Mouse (Mus musculus) adrenal gland, postnatal 4 days (tissue): ENCODE data around the gene Gpr19. TPM values are rescaled to one million over a fixed set of nuclear protein-coding genes. Genes with fewer than 3 reads are reported as not detected.

ENCODE experiments used
- DNase-seq, 2 experiments: peaks; one replicate each; pipeline ENCODE4 v3.0.0; 2021 to 2022; ENCODE audit warnings: low spot score in 2 of 2, mixed read lengths in 2 of 2
- total RNA-seq, 2 experiments: library from RNA; stranded (reverse); gene quantifications; 2 replicates each; pipeline ENCODE4 v1.2.3; 2021

Gpr19 gene
- total RNA-seq, 2 experiments from 2014 or later: 13.6 to 16.4 TPM

DNA sequence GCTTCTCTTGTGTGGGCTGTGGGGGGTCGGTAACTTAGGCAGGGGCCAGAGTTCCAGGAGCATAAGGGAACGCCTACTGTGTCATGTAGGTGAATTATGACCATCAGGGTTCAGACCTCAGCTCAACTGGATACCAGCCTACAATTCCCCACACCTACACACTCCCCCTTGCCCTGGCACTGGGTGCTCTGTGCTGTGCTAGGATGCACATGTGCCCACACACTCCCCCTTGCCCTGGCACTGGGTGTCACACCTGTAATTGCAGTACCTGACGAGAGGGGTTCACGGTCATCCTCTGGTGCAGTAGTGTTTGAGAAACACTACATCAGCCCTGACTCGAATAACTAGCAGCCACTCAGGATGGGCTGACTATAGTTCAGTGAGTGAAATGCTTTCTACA, 43.6 kb downstream of the Gpr19 start:
- DNase-seq: no peak

DNA sequence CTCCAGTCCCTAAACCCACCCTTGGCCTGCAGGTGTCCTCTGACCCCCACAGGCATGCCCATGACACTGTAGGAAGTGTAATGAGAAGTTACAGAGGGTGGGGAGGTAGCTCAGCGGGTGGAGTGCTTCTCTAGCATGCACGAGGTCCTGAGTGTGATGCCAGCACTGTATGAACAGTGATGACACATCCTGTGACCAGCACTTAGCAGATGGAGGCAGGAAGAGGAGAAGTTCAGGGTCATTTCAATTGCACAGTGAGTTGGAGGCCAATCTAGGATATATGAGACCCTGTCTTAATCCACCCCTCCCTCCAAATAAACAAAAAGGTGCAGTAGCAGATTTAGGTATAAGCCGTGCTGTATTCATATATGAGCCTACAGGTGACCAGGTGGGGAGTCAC, 48.4 kb downstream of the Gpr19 start:
- no peak for DNase-seq

DNA sequence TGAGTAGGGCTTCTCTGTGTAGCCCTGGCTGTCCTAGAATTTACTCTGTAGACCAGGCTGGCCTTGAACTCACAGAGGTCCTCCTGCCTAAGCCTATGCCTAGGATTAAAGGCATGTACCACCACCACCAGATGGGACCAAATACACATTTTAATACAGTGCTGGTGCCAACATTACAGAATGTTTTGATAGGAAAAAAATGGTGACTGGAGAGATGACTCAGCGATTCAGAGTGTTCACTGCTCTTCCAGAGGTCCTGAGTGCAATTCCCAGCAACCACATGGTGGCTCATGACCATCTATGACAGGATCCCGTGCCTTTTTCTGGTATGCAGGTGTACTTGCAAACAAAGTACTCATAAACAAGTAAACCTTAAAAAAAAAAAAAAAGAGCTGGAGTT, 48.9 kb downstream of the Gpr19 start:
- DNase-seq: no peak

DNA sequence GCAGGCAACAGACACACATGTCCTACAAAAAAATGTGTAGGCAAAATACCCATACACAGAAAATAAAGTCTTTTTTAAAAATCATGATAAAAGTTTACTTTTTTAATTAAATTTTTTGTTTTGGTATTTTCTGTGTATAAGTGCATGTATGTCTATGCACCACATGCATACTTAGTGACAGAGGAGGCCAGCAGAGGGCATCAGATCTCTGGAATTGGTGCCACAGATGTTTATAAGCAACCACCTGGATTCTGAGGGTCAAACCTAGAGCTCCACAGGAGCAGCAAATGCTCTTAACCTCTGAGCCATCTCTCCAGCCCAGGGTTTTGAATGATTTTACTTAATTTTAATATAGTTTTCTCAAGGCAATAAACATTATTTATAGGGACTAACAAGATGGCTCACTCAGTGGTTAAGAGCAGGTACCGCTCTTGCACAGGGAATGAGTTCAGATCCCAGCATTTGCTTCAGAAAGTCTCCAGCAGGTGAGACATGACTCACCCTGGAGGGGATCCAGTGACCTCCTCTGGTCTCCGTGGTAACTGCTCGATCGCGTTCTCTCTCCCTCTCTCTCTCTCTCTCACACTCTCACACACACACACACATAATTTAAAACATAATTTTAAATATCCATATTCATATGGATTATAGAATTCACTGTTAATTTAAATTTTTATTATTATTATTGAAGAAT, 50.0 kb downstream of the Gpr19 start:
- DNase-seq: no peak

DNA sequence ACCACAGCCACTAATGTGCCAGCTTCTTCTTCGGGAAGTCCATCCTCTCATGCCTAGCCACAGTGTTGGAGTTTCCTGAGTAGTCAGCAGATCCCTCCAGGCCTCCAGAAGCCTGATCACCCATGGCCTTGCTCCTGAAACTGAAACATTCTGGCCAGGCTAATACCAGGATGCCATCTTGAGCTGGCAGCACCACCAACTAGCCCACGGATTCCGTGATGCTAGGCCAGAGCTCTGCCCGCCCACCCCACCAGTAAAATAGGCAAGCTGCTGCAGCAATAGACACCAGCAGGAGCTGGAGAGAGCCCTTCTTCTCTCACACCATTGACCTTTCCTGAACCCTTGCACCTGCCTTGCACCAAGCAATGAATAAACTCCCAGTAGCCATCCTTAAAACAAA, 50.8 kb downstream of the Gpr19 start:
- DNase-seq: no peak

DNA sequence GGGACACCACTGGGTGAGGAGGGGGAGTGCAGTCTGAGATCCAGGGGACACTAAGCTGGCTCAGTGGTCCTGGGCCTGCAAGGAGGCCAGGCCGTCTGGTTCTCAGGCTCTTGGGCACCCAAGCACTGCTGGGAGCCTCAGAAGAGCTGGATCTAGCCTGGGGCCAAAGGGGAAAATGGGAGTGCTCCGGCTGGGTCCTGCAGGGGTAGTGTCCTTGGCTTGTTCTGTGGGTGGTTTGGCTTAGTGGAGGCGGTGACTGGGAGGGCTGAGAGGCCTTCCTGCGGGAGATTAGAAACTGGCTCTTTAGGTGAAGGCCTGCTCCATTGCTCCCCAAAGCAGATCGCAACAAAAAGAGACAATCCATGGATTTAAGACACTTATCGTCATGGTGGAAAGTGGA, 52.1 kb downstream of the Gpr19 start:
- no peak for DNase-seq

DNA sequence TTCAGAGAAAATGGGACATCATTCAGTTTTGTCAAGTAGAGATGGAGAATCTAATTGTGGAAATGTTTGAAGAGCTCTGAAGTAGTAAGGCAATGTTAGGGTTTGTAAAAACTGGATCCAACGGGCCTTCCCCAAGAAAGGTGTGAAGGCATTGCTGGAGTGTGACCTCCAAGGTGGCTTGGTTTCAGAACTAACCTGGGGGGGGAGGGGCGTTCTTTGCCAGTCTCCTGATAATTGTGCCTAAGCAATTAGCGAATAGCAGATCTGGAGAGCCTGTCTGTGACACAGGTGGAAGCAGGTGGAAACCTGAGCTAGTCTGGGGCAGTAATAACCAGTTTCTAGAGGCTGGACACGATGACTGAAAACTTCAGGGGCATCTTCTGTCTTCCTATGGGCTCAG, 52.7 kb downstream of the Gpr19 start:
- DNase-seq: no peak

DNA sequence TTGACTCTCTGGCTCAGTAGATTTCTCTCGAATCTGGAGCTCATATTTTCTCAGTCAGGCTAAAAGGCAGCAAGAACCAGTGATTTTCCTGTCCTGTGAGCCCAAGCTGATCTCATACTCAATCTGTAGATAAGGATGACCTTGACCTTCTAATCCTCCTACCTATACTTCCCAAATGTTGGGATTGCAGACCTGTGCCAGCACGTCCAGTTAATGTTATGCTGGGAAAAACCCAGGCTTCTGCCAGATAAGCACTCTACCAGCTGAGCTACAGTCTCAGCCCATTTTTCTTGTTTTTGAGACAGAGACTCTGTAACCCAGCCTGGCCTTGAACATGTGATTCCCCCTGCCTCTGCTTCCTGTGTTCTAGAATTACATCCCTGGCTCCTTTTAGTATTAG, 58.0 kb downstream of the Gpr19 start:
- DNase-seq: no peak

DNA sequence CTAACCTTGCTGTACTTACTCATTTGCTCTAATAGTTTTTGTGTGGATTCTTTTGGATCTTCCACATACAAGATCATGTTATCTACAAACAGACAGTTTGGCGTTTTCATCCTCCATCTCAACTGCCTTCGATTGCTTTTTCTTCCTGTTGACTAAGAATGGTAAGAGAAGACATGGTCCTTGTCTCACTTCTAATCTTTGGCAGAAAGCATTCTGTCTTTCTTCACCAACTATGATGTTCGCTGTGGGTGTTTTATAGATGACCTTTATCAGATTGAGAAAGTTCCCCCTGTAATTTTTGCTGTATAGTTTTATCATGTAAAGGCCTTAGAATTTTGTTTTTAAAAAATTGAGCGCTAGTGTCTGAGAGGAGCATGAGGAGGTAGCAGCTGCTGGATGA, 60.3 kb downstream of the Gpr19 start:
- DNase-seq: no peak

DNA sequence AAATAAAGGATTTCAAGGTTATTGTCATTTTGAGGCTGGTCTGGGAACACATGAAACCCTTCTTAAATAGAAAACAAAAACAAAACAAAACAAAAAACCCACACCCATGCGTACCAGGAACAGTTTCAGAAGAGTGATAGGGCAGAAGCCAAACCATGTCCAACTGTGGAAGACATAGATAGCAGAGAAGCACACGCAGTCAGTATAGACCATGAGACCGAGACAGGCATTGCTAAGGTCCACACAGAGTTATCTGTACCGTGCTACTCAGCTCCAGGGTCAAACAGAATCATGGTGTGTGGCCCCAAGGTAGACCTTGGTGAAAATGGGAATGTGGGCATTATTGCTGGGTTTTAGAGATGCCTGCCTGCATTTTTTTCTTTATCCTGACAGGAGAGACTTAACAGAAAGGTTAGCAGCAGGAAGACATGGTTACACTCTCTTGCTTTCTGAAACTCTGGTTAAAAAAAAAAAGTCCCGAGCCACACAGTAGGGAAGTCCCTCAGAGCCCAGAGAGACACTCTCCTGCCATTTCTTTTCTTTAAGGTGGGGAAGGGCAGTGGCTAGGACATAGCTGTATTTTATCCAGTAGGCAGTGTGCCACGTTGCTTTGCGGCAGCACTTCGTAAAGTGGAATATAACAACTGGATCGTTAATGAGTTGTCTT, 63.7 kb downstream of the Gpr19 start:
- no peak for DNase-seq

DNA sequence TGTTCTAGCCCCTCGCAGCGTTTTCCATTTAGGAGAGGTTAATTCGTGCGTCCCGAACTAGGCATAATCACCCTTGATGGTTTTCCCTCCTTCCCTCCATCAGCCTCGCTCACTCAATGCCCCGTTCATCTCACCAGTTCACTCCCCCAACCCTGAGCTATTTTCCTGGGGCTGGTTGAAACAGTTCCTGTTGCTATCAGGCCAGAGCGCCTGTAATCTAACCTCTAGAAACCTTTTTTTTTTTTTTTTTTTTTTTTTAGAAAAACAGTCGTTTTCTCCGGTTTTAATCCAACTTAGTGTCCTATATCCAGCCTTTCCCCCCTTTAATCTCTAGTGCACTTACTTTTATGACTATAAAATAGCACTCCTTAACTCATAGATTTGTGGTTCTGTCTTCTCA, 67.6 kb downstream of the Gpr19 start:
- DNase-seq: no peak

DNA sequence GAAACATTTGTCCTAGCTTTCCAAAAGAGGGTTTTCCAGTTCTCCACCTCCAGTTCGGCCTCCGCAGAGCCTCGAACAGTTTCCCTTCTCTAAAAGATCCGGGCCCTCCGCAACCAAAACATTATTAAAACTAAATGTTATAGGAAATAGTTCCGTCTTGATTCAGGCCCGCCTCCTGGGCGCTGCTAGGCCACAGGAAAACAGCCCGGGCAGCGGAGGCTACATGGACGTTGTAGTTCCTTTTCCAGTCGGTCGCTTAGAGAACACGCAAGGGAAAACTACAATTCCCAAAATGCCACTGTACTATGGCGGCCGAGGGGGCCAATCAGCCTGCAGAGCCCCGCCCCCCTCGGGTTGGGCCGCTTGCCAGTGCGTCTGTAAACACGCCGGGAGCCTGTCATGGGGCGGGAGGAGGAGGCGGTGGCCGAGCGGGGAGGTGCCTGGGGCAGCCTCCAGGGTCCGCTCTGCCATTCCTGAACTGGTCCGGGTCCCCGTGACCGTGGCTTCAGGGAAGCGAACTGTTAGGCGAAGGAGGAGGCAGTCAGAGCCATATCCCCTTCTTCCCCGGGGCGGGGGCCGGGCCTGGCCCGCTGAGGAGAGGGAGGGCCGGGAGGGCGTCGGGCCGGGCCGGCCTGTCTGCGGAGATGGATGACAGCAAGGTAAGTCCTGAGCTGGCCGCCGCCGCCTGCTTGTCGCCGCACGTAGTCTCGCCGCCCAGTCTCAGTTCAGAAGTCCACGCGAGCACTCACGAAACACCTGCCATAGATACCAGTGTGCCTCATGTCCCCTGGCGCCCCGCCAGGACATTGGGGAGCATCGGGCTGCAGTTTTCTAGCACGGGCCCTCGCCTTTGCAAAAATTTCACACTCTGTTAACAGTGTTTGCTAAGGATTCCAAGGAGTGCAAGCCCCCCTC, 68.3 kb downstream of the Gpr19 start, which contains the start of gene Crebl2:
Crebl2 (plus strand) TSS at position 369 of the 915 bp plus-strand sequence.
- DNase-seq: peak; percentile 98 to 99

DNA sequence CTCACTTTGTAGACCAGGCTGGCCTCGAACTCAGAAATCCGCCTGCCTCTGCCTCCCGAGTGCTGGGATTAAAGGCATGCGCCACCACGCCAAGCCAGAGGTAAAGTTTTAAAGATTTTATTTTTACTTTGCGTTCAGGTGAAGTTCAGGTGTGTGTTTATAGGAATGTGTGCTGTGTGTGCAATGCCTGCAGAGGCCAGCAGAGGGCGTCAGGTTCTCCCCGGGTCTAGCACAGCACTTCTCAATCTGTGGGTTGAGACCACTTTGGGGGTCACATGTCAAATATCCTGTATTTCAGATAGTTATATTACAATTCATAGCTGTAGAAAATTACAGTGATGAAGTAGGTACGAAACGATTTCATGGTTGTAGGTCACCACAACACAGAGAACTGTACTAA, 75.5 kb downstream of the Gpr19 start:
- no peak for DNase-seq

DNA sequence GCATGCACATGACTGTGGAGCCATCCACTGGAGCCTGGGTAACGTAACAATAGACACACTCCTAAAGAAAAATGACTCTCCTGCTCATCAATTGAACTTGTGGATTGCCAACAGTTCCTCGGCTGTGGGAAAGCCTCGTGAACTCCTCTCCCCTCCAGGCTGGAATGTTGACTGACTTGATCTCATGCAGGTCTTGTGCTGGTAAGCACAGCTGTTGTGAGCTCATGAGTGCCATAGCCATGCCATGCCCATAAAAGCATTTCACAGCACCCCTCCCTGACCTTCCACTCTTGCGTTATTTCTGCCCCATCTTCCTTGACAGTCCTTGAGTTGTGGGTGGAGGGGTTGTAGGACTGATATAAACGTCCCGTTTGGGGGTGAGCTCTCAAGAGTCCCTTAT, 78.0 kb downstream of the Gpr19 start:
- no peak for DNase-seq

DNA sequence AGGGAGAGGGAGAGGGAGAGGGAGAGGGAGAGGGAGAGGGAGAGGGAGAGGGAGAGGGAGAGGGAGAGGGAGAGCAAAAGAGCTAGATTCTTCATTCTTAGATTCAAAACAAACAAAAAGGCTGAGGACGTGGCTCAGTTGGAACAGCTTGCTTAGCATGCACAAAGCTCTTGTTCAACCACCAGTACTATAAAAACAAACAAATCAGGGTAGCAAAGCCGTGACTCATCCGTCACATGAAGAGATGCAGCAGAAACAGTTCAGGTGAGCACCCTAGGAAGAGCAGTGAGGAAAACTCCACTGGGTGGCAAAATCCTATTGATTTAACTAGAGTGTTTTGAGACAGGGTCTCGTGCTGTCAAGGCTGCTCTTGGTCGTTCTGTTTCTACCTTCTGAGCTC, 78.6 kb downstream of the Gpr19 start:
- no peak for DNase-seq

Other genes with a start within 250 kb of the Gpr19 start
- 10 to 100 TPM; 23.9 to 25.5 TPM for gene Dusp16, start 106.0 kb downstream of the Gpr19 start, total RNA-seq
- gene Crebl2, start 68.4 kb downstream of the Gpr19 start, total RNA-seq: 10 to 100 TPM; 15.5 to 19.8 TPM
- 10 to 100 TPM; 53.4 to 53.8 TPM for gene Cdkn1b, start 21.8 kb upstream of the Gpr19 start, total RNA-seq
- gene Apold1, start 83.1 kb upstream of the Gpr19 start, total RNA-seq: 1 to 10 TPM; 6.5 to 8.2 TPM
- 10 to 100 TPM; 74.1 to 84.0 TPM for gene Ddx47, start 113.0 kb upstream of the Gpr19 start, total RNA-seq
- 1 to 10 TPM; 1.7 to 3.0 TPM for gene Gprc5a, start 167.1 kb upstream of the Gpr19 start, total RNA-seq
- gene Gprc5d, start 219.7 kb upstream of the Gpr19 start, total RNA-seq: not detected